8 mouse cellular contexts compared by ENCODE assay signal in genomic region chr12:81026995-81027942, GRCm38 (mm10). TPM values are rescaled to one million over a fixed set of nuclear protein-coding genes. Genes with fewer than 3 reads are reported as not detected.
DNase-seq lines count a peak whose midpoint lies in the region; ATAC-seq and TF ChIP-seq lines count a peak whose summit lies in the region.

No protein-coding gene starts in this region.

- ATAC-seq in lung, postnatal 0 days, result no peak
- peak; percentile 78 for ATAC-seq in embryonic facial prominence, embryonic 14.5 days (ENCODE audit: low read depth)
- peak; percentile 59 for ATAC-seq in intestine, embryonic 16.5 days
- ATAC-seq in midbrain, embryonic 14.5 days (ENCODE audit: low FRiP score, low TSS enrichment), result peak; percentile 77; the same call in 1 of the 2 replicates

- no peaks in the 10 kb centered on the region for H3K9me3 ChIP-seq in lung, postnatal 0 days (ENCODE audit: low read length)
- H3K9me3 ChIP-seq in embryonic facial prominence, embryonic 14.5 days (ENCODE audit: control insufficient read depth, low read length), result no peaks in the 10 kb centered on the region
- H3K9me3 ChIP-seq in intestine, embryonic 16.5 days (ENCODE audit: control insufficient read depth, low read length), result no peaks in the 10 kb centered on the region
- no peaks in the 10 kb centered on the region for H3K9me3 ChIP-seq in midbrain, embryonic 14.5 days (ENCODE audit: control insufficient read depth, low read length)

- TF ChIP-seq POLR2A in lung, adult 2 months (IDR thresholded peaks at IDR 0.05; ENCODE audit: borderline replicate concordance, extremely low read depth, low read depth, low read length), result no peak

- no peak overlapping the region for H3K27ac ChIP-seq in lung, postnatal 0 days (ENCODE audit: low read length)
- H3K27ac ChIP-seq in embryonic facial prominence, embryonic 14.5 days (replicated peaks; ENCODE audit: low read depth, low read length), result no peak overlapping the region
- no peak overlapping the region for H3K27ac ChIP-seq in intestine, embryonic 16.5 days (ENCODE audit: low read length)
- H3K27ac ChIP-seq in midbrain, embryonic 14.5 days (replicated peaks; ENCODE audit: low read depth, low read length), result 0 out of 2 replicates have a peak overlapping the region, but pooled peaks have one; percentile 22

- H3K9ac ChIP-seq in lung, postnatal 0 days (replicated peaks; ENCODE audit: low read depth), result no peak overlapping the region
- peak overlapping the region; percentile 61 for H3K9ac ChIP-seq in embryonic facial prominence, embryonic 14.5 days (ENCODE audit: low read depth, low read length)
- peak overlapping the region; percentile 67 for H3K9ac ChIP-seq in intestine, embryonic 16.5 days (ENCODE audit: low read depth, low read length)
- H3K9ac ChIP-seq in midbrain, embryonic 14.5 days (replicated peaks; ENCODE audit: low read length), result peak overlapping the region; percentile 75

- 3% methylated on average over 45 of the region's 45 CpGs for WGBS in lung, postnatal 0 days
- WGBS in lung, adult 2 months, result 4% methylated on average over 45 of the region's 45 CpGs
- 5% methylated on average over 34 of the region's 45 CpGs for WGBS in embryonic facial prominence, embryonic 14.5 days
- WGBS in intestine, embryonic 16.5 days, result 5% methylated on average over 42 of the region's 45 CpGs
- 2% methylated on average over 45 of the region's 45 CpGs for WGBS in midbrain, embryonic 14.5 days

- H3K4me3 ChIP-seq in lung, postnatal 0 days (ENCODE audit: low read depth, low read length), result peak overlapping the region; percentile 33
- H3K4me3 ChIP-seq in lung, adult 2 months (replicated peaks; ENCODE audit: extremely low read depth, low read depth, low read length), result no peak overlapping the region
- peak overlapping the region; percentile 63 for H3K4me3 ChIP-seq in embryonic facial prominence, embryonic 14.5 days (ENCODE audit: low read depth, low read length)
- peak overlapping the region; percentile 61 for H3K4me3 ChIP-seq in intestine, embryonic 16.5 days (ENCODE audit: low read length)
- H3K4me3 ChIP-seq in midbrain, embryonic 14.5 days (replicated peaks; ENCODE audit: low read depth, low read length), result peak overlapping the region; percentile 82

- TF ChIP-seq EP300 in lung, postnatal 0 days (IDR thresholded peaks at IDR 0.05), result no peak

- H3K36me3 ChIP-seq in lung, postnatal 0 days (ENCODE audit: insufficient read depth, low read length), result no peaks in the 10 kb centered on the region
- no peaks in the 10 kb centered on the region for H3K36me3 ChIP-seq in embryonic facial prominence, embryonic 14.5 days (ENCODE audit: control insufficient read depth, insufficient read depth, low read length)
- no peaks in the 10 kb centered on the region for H3K36me3 ChIP-seq in intestine, embryonic 16.5 days (ENCODE audit: control insufficient read depth, insufficient read depth, low read length)
- no peaks in the 10 kb centered on the region for H3K36me3 ChIP-seq in midbrain, embryonic 14.5 days (ENCODE audit: control insufficient read depth, insufficient read depth, low read length)

- peak overlapping the region; percentile 63 for H3K4me2 ChIP-seq in lung, postnatal 0 days (replicated peaks; ENCODE audit: low read depth, low read length)
- H3K4me2 ChIP-seq in embryonic facial prominence, embryonic 14.5 days (ENCODE audit: low read depth, low read length), result peak overlapping the region; percentile 93
- H3K4me2 ChIP-seq in intestine, embryonic 16.5 days (ENCODE audit: low read depth, low read length), result peak overlapping the region; percentile 89
- peak overlapping the region; percentile 83 for H3K4me2 ChIP-seq in midbrain, embryonic 14.5 days (ENCODE audit: low read length)

- DNase-seq in adrenal gland, adult 2 months, result peak; percentile 66
- no peak for DNase-seq in adrenal gland, adult 8-10 months
- no peak for DNase-seq in lung, postnatal 0 days (ENCODE audit: low spot score)
- DNase-seq in lung, adult 2 months, result no peak
- DNase-seq in embryonic facial prominence, embryonic 14.5 days (ENCODE audit: low spot score), result peak; percentile 28
- peak; percentile 41 for DNase-seq in midbrain, embryonic 14.5 days
- no peak for DNase-seq in retina, postnatal 1 day

- peaks cover 6% of the 10 kb centered on the region for H3K27me3 ChIP-seq in lung, postnatal 0 days (replicated peaks; ENCODE audit: insufficient read depth, low read length)
- H3K27me3 ChIP-seq in embryonic facial prominence, embryonic 14.5 days (replicated peaks; ENCODE audit: control insufficient read depth, insufficient read depth, low read length), result peaks cover 16% of the 10 kb centered on the region
- H3K27me3 ChIP-seq in intestine, embryonic 16.5 days (replicated peaks; ENCODE audit: control insufficient read depth, insufficient read depth, low read length), result peaks cover 21% of the 10 kb centered on the region; the same call in 1 of the 2 replicates
- H3K27me3 ChIP-seq in midbrain, embryonic 14.5 days (ENCODE audit: control insufficient read depth, insufficient read depth, low read length), result no peaks in the 10 kb centered on the region

- TF ChIP-seq CTCF in lung, postnatal 0 days (IDR thresholded peaks at IDR 0.05), result no peak
- TF ChIP-seq CTCF in lung, adult 2 months (IDR thresholded peaks at IDR 0.05; ENCODE audit: insufficient read depth, low read length), result no peak

- peaks cover 5% of the 10 kb centered on the region; the same call in 1 of the 2 replicates for H3K4me1 ChIP-seq in lung, postnatal 0 days (ENCODE audit: insufficient read depth, low read depth, low read length)
- H3K4me1 ChIP-seq in lung, adult 2 months (ENCODE audit: control insufficient read depth, insufficient read depth, low read length), result 0 out of 2 replicates have a peak, but pooled peaks cover 2% of the 10 kb centered on the region
- peaks cover 4% of the 10 kb centered on the region; the same call in 1 of the 2 replicates for H3K4me1 ChIP-seq in embryonic facial prominence, embryonic 14.5 days (ENCODE audit: control insufficient read depth, insufficient read depth, low read length)
- H3K4me1 ChIP-seq in intestine, embryonic 16.5 days (ENCODE audit: control insufficient read depth, insufficient read depth, low read length), result 0 out of 2 replicates have a peak, but pooled peaks cover 4% of the 10 kb centered on the region
- H3K4me1 ChIP-seq in midbrain, embryonic 14.5 days (ENCODE audit: control insufficient read depth, insufficient read depth, low read length), result peaks cover 19% of the 10 kb centered on the region

RNA-seq across cellular contexts. Expression of gene Smoc1, which starts 0.7 kb away (rescaled TPM):
- 100 to 1,000 TPM; 159 to 164 TPM for total RNA-seq in adrenal gland, adult 2 months (2021)
- 230 and 305 TPM in 2 replicates for polyA plus RNA-seq in adrenal gland, adult 2 months (2012; rRNA removed)
- total RNA-seq in adrenal gland, adult 8-10 months (2022), result 100 to 1,000 TPM; 130 to 186 (median 164) TPM
- polyA plus RNA-seq in lung, postnatal 0 days (2015; fragmentation: Nextera tagmentation; extraction: Ambion mirVana), result 0.19 and 0.45 TPM in 2 replicates
- polyA plus RNA-seq in lung, adult 2 months (2012; rRNA removed), result 5.0 TPM in 2 replicates
- polyA plus RNA-seq in embryonic facial prominence, embryonic 14.5 days (2014; fragmentation: Nextera tagmentation; extraction: Ambion mirVana), result 10.7 and 11.5 TPM in 2 replicates
- 9.2 and 9.6 TPM in 2 replicates for polyA plus RNA-seq in intestine, embryonic 16.5 days (2015; fragmentation: Nextera tagmentation; extraction: Ambion mirVana)
- 21.6 and 33.5 TPM in 2 replicates for polyA plus RNA-seq in midbrain, embryonic 14.5 days (2014; fragmentation: Nextera tagmentation; extraction: Ambion mirVana)

RNA-seq across cellular contexts. Expression of gene Slc10a1, which starts 58.8 kb away (rescaled TPM):
- 1 to 10 TPM in 1 of 2 experiments, not detected in 1; 2.3 TPM for total RNA-seq in adrenal gland, adult 2 months (2021)
- polyA plus RNA-seq in adrenal gland, adult 2 months (2012; rRNA removed), result 0.67 TPM in 1 of 2 replicates, not detected in the other
- total RNA-seq in adrenal gland, adult 8-10 months (2022), result under 1 TPM in 2 of 4 experiments, not detected in 2; 0.22 to 0.23 TPM
- polyA plus RNA-seq in lung, postnatal 0 days (2015; fragmentation: Nextera tagmentation; extraction: Ambion mirVana), result 0.47 and 0.57 TPM in 2 replicates
- polyA plus RNA-seq in lung, adult 2 months (2012; rRNA removed), result 0.11 and 0.50 TPM in 2 replicates
- polyA plus RNA-seq in embryonic facial prominence, embryonic 14.5 days (2014; fragmentation: Nextera tagmentation; extraction: Ambion mirVana), result 0.45 and 0.47 TPM in 2 replicates
- 0.48 and 0.70 TPM in 2 replicates for polyA plus RNA-seq in intestine, embryonic 16.5 days (2015; fragmentation: Nextera tagmentation; extraction: Ambion mirVana)
- polyA plus RNA-seq in midbrain, embryonic 14.5 days (2014; fragmentation: Nextera tagmentation; extraction: Ambion mirVana), result 0.49 and 0.50 TPM in 2 replicates

Comparison
In these comparisons a context has a peak if more than half of its experiments do, and no peak if none do; other contexts are left out.
1. DNase-seq: peak in adrenal gland, adult 2 months (single experiment), embryonic facial prominence, embryonic 14.5 days (single experiment) and midbrain, embryonic 14.5 days (single experiment); none in adrenal gland, adult 8-10 months (single experiment), lung, postnatal 0 days (single experiment), lung, adult 2 months (single experiment) and retina, postnatal 1 day (single experiment).
2. Peak in every context shown above with its lines, with median percentiles within 50 percentile points of each other: H3K4me2 ChIP-seq.